Mouse (Mus musculus): ENCODE results near the gene Hspa12a. TPM values are rescaled to one million over a fixed set of nuclear protein-coding genes. Genes with fewer than 3 reads are reported as not detected.

The Hspa12a gene
- polyA plus RNA-seq, 1 experiment from 2014 or later, result 0.28 TPM

DNA sequence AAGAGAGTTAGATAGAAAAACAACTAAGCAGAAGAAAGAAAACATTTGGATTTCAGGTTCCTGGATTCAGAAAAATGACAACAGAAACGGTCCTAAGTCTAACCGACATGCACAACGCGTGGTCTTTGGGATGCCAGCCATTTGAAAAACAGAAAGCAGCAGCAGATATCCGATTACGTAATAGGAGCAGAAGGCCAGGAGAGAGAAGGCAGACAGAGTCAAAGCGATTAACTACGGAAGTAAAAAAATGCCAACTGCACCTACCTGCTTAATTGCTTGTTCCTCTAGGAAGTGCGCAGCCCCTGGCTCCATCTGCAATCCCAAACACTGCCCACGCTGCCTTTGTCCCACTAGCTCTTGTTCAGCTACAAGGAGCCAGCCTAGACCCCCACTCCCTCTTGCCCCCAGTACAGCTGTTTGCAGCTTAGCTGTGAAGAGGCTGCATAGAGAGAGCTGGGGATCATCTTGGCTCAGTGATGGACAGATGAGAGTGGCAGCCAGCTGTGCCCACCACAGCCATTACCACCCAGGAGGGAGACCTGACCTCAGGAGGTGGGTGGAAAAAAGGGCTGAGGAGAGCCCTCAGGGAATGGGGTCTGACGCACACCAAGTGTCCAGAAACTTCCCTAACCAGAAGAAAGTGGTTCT, 31.9 kb upstream of the Hspa12a start:
- H3K9me3 ChIP-seq (ENCODE audit: low read length), result no peaks in the 10 kb centered on the region
- TF ChIP-seq CTCF (IDR thresholded peaks at IDR 0.05; ENCODE audit: low read depth), result no peak
- TF ChIP-seq EP300 (IDR thresholded peaks at IDR 0.05; ENCODE audit: low read depth), result no peak
- H3K4me3 ChIP-seq (ENCODE audit: low read depth, low read length), result no peak overlapping the region
- H3K36me3 ChIP-seq (replicated peaks; ENCODE audit: insufficient read depth, low read length), result no peaks in the 10 kb centered on the region
- H3K4me1 ChIP-seq (ENCODE audit: insufficient read depth), result no peaks in the 10 kb centered on the region
- ATAC-seq (no peak), DNase-seq (no peak)
- WGBS (ENCODE audit: insufficient replicate concordance), result 67% methylated on average over 11 of the region's 11 CpGs
- no peak overlapping the region for H3K4me2 ChIP-seq (ENCODE audit: low read depth, low read length)
- no peak overlapping the region for H3K9ac ChIP-seq (replicated peaks)
- H3K27me3 ChIP-seq (ENCODE audit: insufficient read depth, low read length), result no peaks in the 10 kb centered on the region
- no peak overlapping the region for H3K27ac ChIP-seq (ENCODE audit: low read depth)

DNA sequence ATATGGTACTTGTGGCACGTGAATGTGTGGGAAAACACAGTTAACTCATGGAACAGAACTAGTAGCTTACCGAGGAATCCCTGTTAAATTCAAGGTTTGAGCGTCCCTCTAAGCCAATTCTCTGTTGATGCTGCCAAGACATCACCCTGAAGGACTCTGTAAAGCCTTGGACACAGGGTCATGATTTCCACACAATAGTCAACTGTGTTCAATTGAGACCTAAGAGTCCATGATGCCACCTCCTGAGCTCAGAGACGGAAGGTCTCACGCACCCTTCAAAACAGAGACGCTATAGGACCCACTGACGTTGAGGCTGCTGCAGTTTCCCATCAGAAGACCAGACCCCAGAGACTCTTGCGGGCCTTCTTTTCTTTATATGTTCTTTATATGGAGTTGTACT, 30.7 kb upstream of the Hspa12a start:
- no peaks in the 10 kb centered on the region for H3K27me3 ChIP-seq (ENCODE audit: insufficient read depth, low read length)
- no peak overlapping the region for H3K27ac ChIP-seq (ENCODE audit: low read depth)
- H3K4me1 ChIP-seq (ENCODE audit: insufficient read depth), result no peaks in the 10 kb centered on the region
- 77% methylated on average over 8 of the region's 8 CpGs for WGBS (ENCODE audit: insufficient replicate concordance)
- H3K4me3 ChIP-seq (ENCODE audit: low read depth, low read length), result no peak overlapping the region
- H3K9ac ChIP-seq (replicated peaks), result no peak overlapping the region
- no peaks in the 10 kb centered on the region for H3K36me3 ChIP-seq (replicated peaks; ENCODE audit: insufficient read depth, low read length)
- H3K9me3 ChIP-seq (ENCODE audit: low read length), result no peaks in the 10 kb centered on the region
- H3K4me2 ChIP-seq (ENCODE audit: low read depth, low read length), result no peak overlapping the region
- DNase-seq (no peak), ATAC-seq (no peak)
- no peak for TF ChIP-seq CTCF (IDR thresholded peaks at IDR 0.05; ENCODE audit: low read depth)
- TF ChIP-seq EP300 (IDR thresholded peaks at IDR 0.05; ENCODE audit: low read depth), result no peak

DNA sequence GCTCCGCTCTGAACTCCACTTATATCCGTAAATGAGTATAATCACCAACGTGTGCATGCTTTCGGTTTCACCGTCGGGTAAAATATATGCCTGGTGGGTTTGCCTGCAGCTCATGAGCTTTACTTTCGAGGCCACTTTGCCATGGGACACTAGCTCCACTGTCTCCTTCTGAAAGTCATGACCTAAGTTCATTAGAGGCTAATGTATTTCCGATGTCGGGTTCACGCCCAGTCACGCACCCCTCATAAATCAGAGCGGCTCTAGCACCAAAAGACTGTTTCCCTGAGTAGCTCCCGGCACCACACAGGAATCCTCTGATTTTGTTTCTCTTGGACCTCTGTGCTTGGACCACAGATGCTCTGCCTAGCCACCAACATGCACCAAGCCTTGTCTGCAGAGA, 27.4 kb upstream of the Hspa12a start:
- H3K4me3 ChIP-seq (ENCODE audit: low read depth, low read length), result no peak overlapping the region
- H3K36me3 ChIP-seq (replicated peaks; ENCODE audit: insufficient read depth, low read length), result no peaks in the 10 kb centered on the region
- no peaks in the 10 kb centered on the region for H3K4me1 ChIP-seq (ENCODE audit: insufficient read depth)
- H3K4me2 ChIP-seq (ENCODE audit: low read depth, low read length), result no peak overlapping the region
- ATAC-seq (no peak), DNase-seq (no peak)
- H3K9me3 ChIP-seq (ENCODE audit: low read length), result no peaks in the 10 kb centered on the region
- H3K9ac ChIP-seq (replicated peaks), result no peak overlapping the region
- TF ChIP-seq CTCF (IDR thresholded peaks at IDR 0.05; ENCODE audit: low read depth), result no peak
- TF ChIP-seq EP300 (IDR thresholded peaks at IDR 0.05; ENCODE audit: low read depth), result no peak
- H3K27me3 ChIP-seq (ENCODE audit: insufficient read depth, low read length), result 0 out of 2 replicates have a peak, but pooled peaks cover 3% of the 10 kb centered on the region
- no peak overlapping the region for H3K27ac ChIP-seq (ENCODE audit: low read depth)
- 76% methylated on average over 13 of the region's 13 CpGs for WGBS (ENCODE audit: insufficient replicate concordance)

DNA sequence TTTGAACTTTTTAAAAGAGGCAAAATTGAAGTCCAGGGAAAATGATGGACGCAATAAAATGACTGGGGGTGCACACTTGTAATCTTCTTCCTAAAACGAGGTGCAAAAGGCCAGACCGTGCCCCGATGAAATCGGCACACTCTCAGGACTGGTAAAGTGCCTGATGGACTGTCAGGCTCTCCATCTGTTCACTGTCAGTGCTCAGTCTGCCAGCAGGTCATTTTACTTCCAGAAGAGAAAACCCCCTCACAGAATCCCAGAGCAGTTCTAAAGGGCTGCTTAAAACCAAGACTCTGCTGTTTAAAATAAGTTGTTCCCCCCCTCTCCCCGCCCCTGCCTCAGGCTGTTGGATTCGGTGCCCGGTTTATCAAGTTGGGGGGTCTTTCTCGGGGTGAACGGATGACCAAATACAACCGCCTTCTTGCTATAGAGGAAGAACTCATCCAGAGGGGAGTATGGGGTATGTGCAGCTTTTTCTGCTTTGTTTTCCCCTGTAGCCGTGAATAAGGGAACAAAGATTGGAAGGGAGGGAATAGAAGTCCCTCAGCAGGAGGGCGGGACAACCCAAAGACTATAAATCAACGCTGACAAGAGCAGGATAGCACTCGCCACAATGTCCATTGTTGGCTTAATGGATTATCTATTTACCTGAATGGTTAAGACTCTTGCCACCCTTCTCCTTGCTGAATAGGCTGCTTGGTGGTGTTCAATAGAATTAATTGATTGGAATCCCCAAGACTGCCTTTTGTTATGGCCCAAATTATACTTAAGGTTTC, 25.5 kb upstream of the Hspa12a start:
- WGBS (ENCODE audit: insufficient replicate concordance), result 56% methylated on average over 15 of the region's 15 CpGs
- Histone ChIP-seq H3K9me3 (ENCODE audit: low read length) (no peaks in the 10 kb centered on the region), H3K4me2 (ENCODE audit: low read depth, low read length) (no peak overlapping the region)

DNA sequence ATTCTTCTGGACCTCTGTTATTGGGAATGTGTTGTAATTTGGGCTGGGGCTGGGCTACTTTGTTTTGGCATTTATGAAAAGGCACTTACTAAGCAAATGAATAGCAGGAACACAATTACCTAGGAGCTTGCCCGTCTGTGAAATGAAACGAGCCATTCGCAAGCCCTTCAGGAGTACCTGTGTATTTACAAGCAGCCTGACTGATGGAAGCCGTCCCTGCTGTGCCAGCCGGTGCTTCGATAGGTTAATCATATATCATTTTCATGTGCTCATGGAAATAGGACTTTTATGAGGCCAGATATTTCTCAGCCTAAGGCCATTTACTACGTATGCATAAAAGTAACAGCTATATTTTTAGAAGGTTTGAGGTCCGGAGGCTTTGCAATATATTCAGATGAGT, 19.6 kb upstream of the Hspa12a start:
- WGBS (ENCODE audit: insufficient replicate concordance), result 79% methylated on average over 8 of the region's 8 CpGs
- TF ChIP-seq CTCF (IDR thresholded peaks at IDR 0.05; ENCODE audit: low read depth) (no peak), EP300 (IDR thresholded peaks at IDR 0.05; ENCODE audit: low read depth) (no peak)
- Histone ChIP-seq H3K9me3 (ENCODE audit: low read length) (no peaks in the 10 kb centered on the region), H3K27me3 (ENCODE audit: insufficient read depth, low read length) (0 out of 2 replicates have a peak, but pooled peaks cover 1% of the 10 kb centered on the region), H3K4me3 (ENCODE audit: low read depth, low read length) (no peak overlapping the region), H3K4me2 (ENCODE audit: low read depth, low read length) (no peak overlapping the region), H3K27ac (ENCODE audit: low read depth) (no peak overlapping the region), H3K36me3 (replicated peaks; ENCODE audit: insufficient read depth, low read length) (no peaks in the 10 kb centered on the region), H3K9ac (replicated peaks) (no peak overlapping the region), H3K4me1 (ENCODE audit: insufficient read depth) (no peaks in the 10 kb centered on the region)
- DNase-seq, result no peak
- ATAC-seq, result no peak

More for the DNA sequence above, 25.5 kb upstream of the Hspa12a start:
- Histone ChIP-seq H3K4me3 (ENCODE audit: low read depth, low read length) (no peak overlapping the region), H3K4me1 (ENCODE audit: insufficient read depth) (no peaks in the 10 kb centered on the region), H3K9ac (replicated peaks) (no peak overlapping the region), H3K27me3 (ENCODE audit: insufficient read depth, low read length) (0 out of 2 replicates have a peak, but pooled peaks cover 3% of the 10 kb centered on the region), H3K27ac (ENCODE audit: low read depth) (no peak overlapping the region), H3K36me3 (replicated peaks; ENCODE audit: insufficient read depth, low read length) (no peaks in the 10 kb centered on the region)
- no peak for TF ChIP-seq CTCF (IDR thresholded peaks at IDR 0.05; ENCODE audit: low read depth)
- no peak for TF ChIP-seq EP300 (IDR thresholded peaks at IDR 0.05; ENCODE audit: low read depth)
- no peak for ATAC-seq
- no peak for DNase-seq

DNA sequence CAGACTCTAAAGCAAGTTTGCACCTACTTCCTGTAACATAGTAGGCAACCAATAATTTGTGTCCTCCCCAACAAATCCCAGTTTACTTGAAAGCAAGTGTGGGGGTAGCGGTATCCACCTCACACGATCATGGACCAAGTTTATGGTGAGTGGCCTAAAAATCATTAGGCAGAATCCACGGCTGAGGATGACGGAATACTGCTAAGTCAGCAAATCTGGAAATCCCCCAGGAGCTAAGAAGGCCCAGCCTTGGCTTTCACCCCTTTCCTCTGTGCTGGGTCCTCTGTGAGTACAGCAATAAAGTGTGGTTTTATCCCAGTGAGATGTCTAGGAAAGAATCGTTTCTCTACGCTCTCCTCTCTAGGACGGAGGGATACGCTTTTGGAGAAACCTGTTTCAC, 11.3 kb upstream of the Hspa12a start:
- H3K9ac ChIP-seq (replicated peaks), result no peak overlapping the region
- TF ChIP-seq EP300 (IDR thresholded peaks at IDR 0.05; ENCODE audit: low read depth), result no peak
- TF ChIP-seq CTCF (IDR thresholded peaks at IDR 0.05; ENCODE audit: low read depth), result no peak
- 75% methylated on average over 8 of the region's 8 CpGs for WGBS (ENCODE audit: insufficient replicate concordance)
- no peak overlapping the region for H3K4me3 ChIP-seq (ENCODE audit: low read depth, low read length)
- no peak overlapping the region for H3K27ac ChIP-seq (ENCODE audit: low read depth)
- H3K36me3 ChIP-seq (replicated peaks; ENCODE audit: insufficient read depth, low read length), result no peaks in the 10 kb centered on the region
- ATAC-seq (no peak), DNase-seq (no peak)
- H3K9me3 ChIP-seq (ENCODE audit: low read length), result no peaks in the 10 kb centered on the region
- H3K4me1 ChIP-seq (ENCODE audit: insufficient read depth), result no peaks in the 10 kb centered on the region
- peaks cover 12% of the 10 kb centered on the region; the same call in 1 of the 2 replicates for H3K27me3 ChIP-seq (ENCODE audit: insufficient read depth, low read length)
- H3K4me2 ChIP-seq (ENCODE audit: low read depth, low read length), result no peak overlapping the region
